Mouse (Mus musculus) kidney, postnatal 4 days (tissue): ENCODE data around the gene Dhfr.
A peak's percentile ranks its signal among the peaks of the same experiment; 100 is the strongest.

Source experiments
- DNase-seq, 2 experiments: peaks; one replicate each; pipeline ENCODE4 v3.0.0; 2021; ENCODE audit warnings: mixed read lengths in 2 of 2

Gene Dhfr

GRCm38 (mm10) chr13:92393047-92393661 lies 38.6 kb downstream of the Dhfr start:
- DNase-seq = peak in 1 of 2 experiments; percentile 5

- no peak for DNase-seq
Observed at GRCm38 (mm10) chr13:92398491-92399384, 44.2 kb downstream of the Dhfr start.

- peak; percentile 19 to 42 for DNase-seq
Observed at GRCm38 (mm10) chr13:92402063-92402462, 47.5 kb downstream of the Dhfr start.

GRCm38 (mm10) chr13:92403496-92403895 lies 49.0 kb downstream of the Dhfr start:
- no peak for DNase-seq

GRCm38 (mm10) chr13:92410486-92410885 lies 56.0 kb downstream of the Dhfr start:
- no peak for DNase-seq

GRCm38 (mm10) chr13:92419630-92420029 lies 65.1 kb downstream of the Dhfr start:
- no peak for DNase-seq

GRCm38 (mm10) chr13:92423711-92424110 lies 69.2 kb downstream of the Dhfr start:
- no peak for DNase-seq

- DNase-seq = peak; percentile 65 to 73
Observed at GRCm38 (mm10) chr13:92425758-92426264, 71.3 kb downstream of the Dhfr start, which contains the start of gene Ankrd34b. TSS of gene Ankrd34b (plus strand) at chr13:92425896.

GRCm38 (mm10) chr13:92426294-92427051 lies 71.9 kb downstream of the Dhfr start:
- peak; percentile 31 to 50 for DNase-seq

- peak in 1 of 2 experiments; percentile 11 for DNase-seq
Observed at GRCm38 (mm10) chr13:92427351-92427855, 72.9 kb downstream of the Dhfr start.
